Mouse (Mus musculus) T-helper 17 cell (primary cell): ENCODE results near the gene Ei24.

Experiments used
- in situ Hi-C, 2 experiments: fragments of 300-600 bp; cut with MboI, MseI; formaldehyde crosslinking; loops; 1 replicate in 1 of 2; 2 replicates in 1 of 2; pipeline ENCODE4 v1.15.1; 2025; ENCODE audit warnings: high pct_unique_total_duplicates in 2 of 2

The Ei24 gene

GRCm38 (mm10) chr9:36796781-36797555 lies at the start of gene Ei24:
Ei24 (minus strand) TSS chr9:36797393.
- in situ Hi-C loops: no loop called here

- in situ Hi-C loops: no loop called here
These were observed 49.2 kb upstream of the Ei24 start for GRCm38 (mm10) chr9:36846346-36846745.

- in situ Hi-C loops: no loop called here
These were observed 36.7 kb upstream of the Ei24 start for GRCm38 (mm10) chr9:36833914-36834313.

- in situ Hi-C loops: no loop called here
These were observed 36.1 kb upstream of the Ei24 start for GRCm38 (mm10) chr9:36833043-36833881.

- in situ Hi-C loops: no loop called here
These were observed 35.3 kb upstream of the Ei24 start for GRCm38 (mm10) chr9:36832529-36832928.

GRCm38 (mm10) chr9:36831401-36831800 lies 34.2 kb upstream of the Ei24 start:
- in situ Hi-C loops: no loop called here

GRCm38 (mm10) chr9:36826612-36827363 lies 29.6 kb upstream of the Ei24 start:
- in situ Hi-C loops: no loop called here

GRCm38 (mm10) chr9:36822024-36822423 lies 24.8 kb upstream of the Ei24 start:
- in situ Hi-C loops: no loop called here

GRCm38 (mm10) chr9:36821644-36822000 lies 24.4 kb upstream of the Ei24 start, which contains the start of gene Fez1:
Fez1 (plus strand) TSS chr9:36821864.
- in situ Hi-C loops: no loop called here

GRCm38 (mm10) chr9:36820969-36821643 lies 23.9 kb upstream of the Ei24 start:
- in situ Hi-C loops: no loop called here

GRCm38 (mm10) chr9:36818905-36819304 lies 21.7 kb upstream of the Ei24 start:
- in situ Hi-C loops: no loop called here

GRCm38 (mm10) chr9:36814486-36814885 lies 17.3 kb upstream of the Ei24 start:
- in situ Hi-C loops: no loop called here

GRCm38 (mm10) chr9:36808126-36808785 lies 11.1 kb upstream of the Ei24 start:
- in situ Hi-C loops: no loop called here

- in situ Hi-C loops: no loop called here
These were observed 8.2 kb upstream of the Ei24 start for GRCm38 (mm10) chr9:36805256-36805975.

- in situ Hi-C loops: no loop called here
These were observed 6.7 kb upstream of the Ei24 start for GRCm38 (mm10) chr9:36803926-36804325.

GRCm38 (mm10) chr9:36803386-36803785 lies 6.2 kb upstream of the Ei24 start:
- in situ Hi-C loops: no loop called here

- in situ Hi-C loops: no loop called here
These were observed 5.8 kb upstream of the Ei24 start for GRCm38 (mm10) chr9:36802951-36803350.

GRCm38 (mm10) chr9:36801961-36802360 lies 4.8 kb upstream of the Ei24 start:
- in situ Hi-C loops: no loop called here

- in situ Hi-C loops: no loop called here
These were observed 969 bp downstream of the Ei24 start for GRCm38 (mm10) chr9:36796224-36796623.

GRCm38 (mm10) chr9:36795556-36795955 lies 1.6 kb downstream of the Ei24 start:
- in situ Hi-C loops: no loop called here
